ENCODE assay signal across 24 mouse cellular contexts in the genomic region with DNA sequence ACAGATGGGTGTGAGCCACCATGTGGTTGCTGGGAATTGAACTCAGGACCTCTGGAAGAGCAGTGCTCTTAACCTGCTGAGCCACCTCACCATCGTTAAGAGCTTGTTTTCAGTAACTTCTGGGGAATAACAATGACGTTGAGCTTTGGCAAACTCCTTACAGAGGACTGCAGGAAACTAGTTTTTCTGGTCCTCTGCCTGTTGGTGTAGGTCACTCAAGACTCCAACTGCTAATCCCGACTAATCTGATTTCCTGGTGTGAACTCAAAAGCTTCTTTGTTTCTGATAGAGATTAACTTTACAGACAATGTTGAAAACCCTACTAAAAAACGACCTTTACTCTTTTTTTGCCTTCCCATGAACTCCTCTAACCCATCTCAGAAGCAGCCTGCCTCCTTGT. TPM values are rescaled to one million over a fixed set of nuclear protein-coding genes. Genes with fewer than 3 reads are reported as not detected.
DNase-seq lines count a peak whose midpoint lies in the region; ATAC-seq and TF ChIP-seq lines count a peak whose summit lies in the region.
"Had no signal": no experiment of that assay in that cellular context is flagged by ENCODE, and none has a peak within 500 bp of the region (broad histone marks: within the 10 kb centered on the region; RNA-seq: fewer than 3 reads in every experiment).

No protein-coding gene starts in this region.

- no peak for TF ChIP-seq POLR2A in heart, adult 2 months (IDR thresholded peaks at IDR 0.05; ENCODE audit: insufficient read depth, low read depth, low read length)

- peak overlapping the region; percentile 73; the same call in 1 of the 2 replicates for H3K27ac ChIP-seq in ES-E14 (ENCODE audit: insufficient read depth, low read depth, low read length, poor library complexity, severe bottlenecking)
- H3K27ac ChIP-seq in stomach, postnatal 0 days (replicated peaks): no peak overlapping the region
- no peak overlapping the region for H3K27ac ChIP-seq in heart, adult 2 months
- H3K27ac ChIP-seq: embryonic facial prominence, embryonic 13.5 days; forebrain, embryonic 10.5 days; forebrain, embryonic 15.5 days; heart, embryonic 15.5 days; hindbrain, embryonic 13.5 days had no signal

- intact Hi-C loops in heart, adult 2 months (cut with DNase I): loop anchor here (5.0 kb wide), 1 partner anchor 160 kb away; no protein-coding TSS in a partner anchor

- no peaks in the 10 kb centered on the region for H3K27me3 ChIP-seq in stomach, postnatal 0 days (ENCODE audit: control insufficient read depth, insufficient read depth, low read length)
- H3K27me3 ChIP-seq in heart, adult 2 months (ENCODE audit: control insufficient read depth, insufficient read depth, low read length): no peaks in the 10 kb centered on the region
- H3K27me3 ChIP-seq: embryonic facial prominence, embryonic 13.5 days; forebrain, embryonic 15.5 days; heart, embryonic 15.5 days; hindbrain, embryonic 13.5 days had no signal

- no peak overlapping the region for H3K9ac ChIP-seq in ES-E14 (ENCODE audit: insufficient read depth, low read depth, low read length, poor library complexity, severe bottlenecking)
- no peak overlapping the region for H3K9ac ChIP-seq in stomach, postnatal 0 days (ENCODE audit: low read length)
- H3K9ac ChIP-seq in heart, adult 2 months (ENCODE audit: low read depth, low read length): no peak overlapping the region
- H3K9ac ChIP-seq: embryonic facial prominence, embryonic 13.5 days; forebrain, embryonic 15.5 days; heart, embryonic 15.5 days; hindbrain, embryonic 13.5 days had no signal

- H3K4me3 ChIP-seq in ES-E14 (ENCODE audit: insufficient read depth in 1 of 2, low read depth in 1 of 2, low read length in 2 of 2, poor library complexity in 1 of 2, severe bottlenecking in 1 of 2): no peak overlapping the region
- no peak overlapping the region for H3K4me3 ChIP-seq in stomach, postnatal 0 days (ENCODE audit: low read depth, low read length)
- no peak overlapping the region for H3K4me3 ChIP-seq in heart, adult 2 months
- H3K4me3 ChIP-seq: embryonic facial prominence, embryonic 13.5 days; forebrain, embryonic 10.5 days; forebrain, embryonic 15.5 days; heart, embryonic 15.5 days; hindbrain, embryonic 13.5 days had no signal

- in situ Hi-C loops in ES-E14 (cut with MboI; ENCODE audit: low sequenced_read_pairs in 2 of 2, unreplicated experiment in 2 of 2): no loop called here

- H3K4me1 ChIP-seq in ES-E14 (ENCODE audit: control insufficient read depth in 2 of 2, insufficient read depth in 2 of 2, low read length in 2 of 2, poor library complexity in 1 of 2): peaks cover 0 to 23% of the 10 kb centered on the region in 2 experiments; a peak in 2 of 4 replicates
- H3K4me1 ChIP-seq in stomach, postnatal 0 days (replicated peaks; ENCODE audit: control insufficient read depth, insufficient read depth): no peaks in the 10 kb centered on the region
- H3K4me1 ChIP-seq in heart, adult 2 months (ENCODE audit: control insufficient read depth, insufficient read depth, low read length): no peaks in the 10 kb centered on the region
- H3K4me1 ChIP-seq: embryonic facial prominence, embryonic 13.5 days; forebrain, embryonic 15.5 days had no signal

- no peak for TF ChIP-seq EP300 in stomach, postnatal 0 days (optimal IDR thresholded peaks at IDR 0.05)
- no peak for TF ChIP-seq EP300 in heart, adult 2 months (IDR thresholded peaks at IDR 0.05; ENCODE audit: insufficient read depth, low read depth, low read length)

- WGBS in stomach, postnatal 0 days: 16% methylated on average over 4 of the region's 4 CpGs
- WGBS in heart, adult 2 months: 11% methylated on average over 4 of the region's 4 CpGs

- no peaks in the 10 kb centered on the region for H3K79me2 ChIP-seq in heart, adult 2 months (replicated peaks; ENCODE audit: control insufficient read depth, insufficient read depth, low read length)

- ATAC-seq in stomach, postnatal 0 days (ENCODE audit: low FRiP score, low TSS enrichment): peak; percentile 53; the same call in 1 of the 2 replicates
- ATAC-seq: activated CD4-positive, CD25-positive, alpha-beta regulatory T cell, adult 4 months; forebrain, embryonic 15.5 days had no signal

- no peak overlapping the region for H3K4me2 ChIP-seq in stomach, postnatal 0 days (replicated peaks; ENCODE audit: low read depth)
- H3K4me2 ChIP-seq: embryonic facial prominence, embryonic 13.5 days; forebrain, embryonic 15.5 days; heart, embryonic 11.5 days; heart, embryonic 15.5 days; hindbrain, embryonic 13.5 days had no signal

- H3K9me3 ChIP-seq in ES-E14 (ENCODE audit: control insufficient read depth, insufficient read depth, low read depth, low read length): no peaks in the 10 kb centered on the region
- H3K9me3 ChIP-seq in stomach, postnatal 0 days (ENCODE audit: control insufficient read depth, low read length): no peaks in the 10 kb centered on the region
- H3K9me3 ChIP-seq: embryonic facial prominence, embryonic 13.5 days; forebrain, embryonic 15.5 days; heart, embryonic 15.5 days; hindbrain, embryonic 13.5 days had no signal

- peak; percentile 7 for DNase-seq in lung, postnatal 25 days (ENCODE audit: low spot score)
- DNase-seq in lung, postnatal 10 days: no peak
- DNase-seq in ES-E14 (ENCODE audit: low read depth, low spot score): no peak
- peak; percentile 99 for DNase-seq in fat pad, adult 2 months (ENCODE audit: extremely low read depth, low read depth, low spot score)
- no peak for DNase-seq in stomach, postnatal 0 days (ENCODE audit: low spot score)
- DNase-seq in layer of hippocampus, adult 9-11 months: no peak
- DNase-seq in heart, adult 2 months: no peak
- DNase-seq: adrenal gland, postnatal 14 days; cerebellum, adult 11-12 months; cerebellum, adult 9-10 months; cerebellum, postnatal 25 days; gastrocnemius, postnatal 36 days; heart, adult 18-20 months; heart, postnatal 14 days had no signal

- H3K36me3 ChIP-seq in ES-E14 (ENCODE audit: control insufficient read depth, insufficient read depth, low read length, poor library complexity, severe bottlenecking): peaks cover 2% of the 10 kb centered on the region; the same call in 1 of the 2 replicates
- no peaks in the 10 kb centered on the region for H3K36me3 ChIP-seq in stomach, postnatal 0 days (ENCODE audit: control insufficient read depth, insufficient read depth, low read length)
- no peaks in the 10 kb centered on the region for H3K36me3 ChIP-seq in heart, adult 2 months (ENCODE audit: control insufficient read depth, insufficient read depth, low read length)
- H3K36me3 ChIP-seq: embryonic facial prominence, embryonic 13.5 days; forebrain, embryonic 10.5 days; forebrain, embryonic 15.5 days; heart, embryonic 15.5 days; hindbrain, embryonic 13.5 days had no signal

- TF ChIP-seq CTCF in stomach, postnatal 0 days (IDR thresholded peaks at IDR 0.05; ENCODE audit: low read depth): no peak
- TF ChIP-seq CTCF in heart, adult 2 months (IDR thresholded peaks at IDR 0.05): no peak

TF ChIP-seq in ES-E14, 5 proteins besides CTCF, POLR2A, EP300 and RAD21:
- TF ChIP-seq HCFC1 (IDR thresholded peaks at IDR 0.05; ENCODE audit: borderline replicate concordance, insufficient read depth, low read length): no peak
- no peak for TF ChIP-seq MAFK (IDR thresholded peaks at IDR 0.05; ENCODE audit: insufficient read depth, low read depth, low read length)
- TF ChIP-seq CHD2 (IDR thresholded peaks at IDR 0.05; ENCODE audit: low read depth, low read length): no peak
- TF ChIP-seq ZNF384 (IDR thresholded peaks at IDR 0.05; ENCODE audit: low read depth, low read length): no peak
- no peak for TF ChIP-seq ZC3H11A (IDR thresholded peaks at IDR 0.05; ENCODE audit: borderline replicate concordance, low read depth, low read length)

RNA-seq across cellular contexts. Expression of a gene that starts 39.0 kb away (rescaled TPM):
- 396 and 408 TPM in 2 replicates for total RNA-seq in ES-E14 (2012; rRNA removed)
- polyA plus RNA-seq in stomach, postnatal 0 days (2015; fragmentation: Nextera tagmentation; extraction: Ambion mirVana): 180 TPM in 2 replicates
- total RNA-seq in heart, adult 2 months (2021): 100 to 1,000 TPM; 351 to 359 TPM
- 206 and 250 TPM in 2 replicates for polyA plus RNA-seq in heart, adult 2 months (2012; rRNA removed)

RNA-seq across cellular contexts. Expression of a gene that starts 49.0 kb away (rescaled TPM):
- 1.7 and 2.5 TPM in 2 replicates for total RNA-seq in ES-E14 (2012; rRNA removed)
- polyA plus RNA-seq in stomach, postnatal 0 days (2015; fragmentation: Nextera tagmentation; extraction: Ambion mirVana): 1.5 and 3.1 TPM in 2 replicates
- 1 to 10 TPM; 1.9 to 3.0 TPM for total RNA-seq in heart, adult 2 months (2021)
- polyA plus RNA-seq in heart, adult 2 months (2012; rRNA removed): 0.57 and 2.0 TPM in 2 replicates
- total RNA-seq: hematopoietic stem cell, adult 5-6 weeks; MEL had no signal
- polyA plus RNA-seq: cortical plate, adult 2 months; forebrain, embryonic 10.5 days; forebrain, embryonic 15.5 days had no signal

RNA-seq across cellular contexts. Expression of a gene that starts 52.8 kb away (rescaled TPM):
- total RNA-seq in ES-E14 (2012; rRNA removed): 33.4 and 38.3 TPM in 2 replicates
- polyA plus RNA-seq in stomach, postnatal 0 days (2015; fragmentation: Nextera tagmentation; extraction: Ambion mirVana): 13.6 and 14.8 TPM in 2 replicates
- total RNA-seq in heart, adult 2 months (2021): 10 to 100 TPM; 17.0 to 21.2 TPM
- polyA plus RNA-seq in heart, adult 2 months (2012; rRNA removed): 11.9 and 21.5 TPM in 2 replicates

Comparison
In these comparisons a context has a peak if more than half of its experiments do, and no peak if none do; other contexts are left out.
1. DNase-seq: peak in lung, postnatal 25 days (single experiment) and fat pad, adult 2 months (single experiment); none in lung, postnatal 10 days (single experiment), ES-E14 (single experiment), stomach, postnatal 0 days (single experiment), layer of hippocampus, adult 9-11 months (single experiment) and heart, adult 2 months (0 of 2).